Mouse (Mus musculus): ENCODE results near the gene Ndufs3.

The Ndufs3 gene

GRCm38 (mm10) chr2:90847681-90848050, 57.0 kb downstream of the Ndufs3 start:
- DNase-seq, result no peak

- DNase-seq, result peak; percentile 92 to 94
Measured at GRCm38 (mm10) chr2:90846955-90847680, 57.5 kb downstream of the Ndufs3 start, which contains the start of gene Mtch2. TSS of gene Mtch2 (plus strand) at chr2:90847155.

GRCm38 (mm10) chr2:90846597-90846954, 58.1 kb downstream of the Ndufs3 start:
- peak in 1 of 2 experiments; percentile 10 for DNase-seq

GRCm38 (mm10) chr2:90846171-90846570, 58.5 kb downstream of the Ndufs3 start:
- DNase-seq, result peak in 1 of 2 experiments; percentile 5

- no peak for DNase-seq
Measured at GRCm38 (mm10) chr2:90845234-90845633, 59.4 kb downstream of the Ndufs3 start.

All from thymus, adult 18-20 months (tissue).